Mouse (Mus musculus): Measurements from ENCODE around the gene Reep3. TPM values are rescaled to one million over a fixed set of nuclear protein-coding genes. Genes with fewer than 3 reads are reported as not detected.

Reep3 gene
- total RNA-seq, 2 experiments from 2014 or later = 9.7 to 10.8 TPM

DNA sequence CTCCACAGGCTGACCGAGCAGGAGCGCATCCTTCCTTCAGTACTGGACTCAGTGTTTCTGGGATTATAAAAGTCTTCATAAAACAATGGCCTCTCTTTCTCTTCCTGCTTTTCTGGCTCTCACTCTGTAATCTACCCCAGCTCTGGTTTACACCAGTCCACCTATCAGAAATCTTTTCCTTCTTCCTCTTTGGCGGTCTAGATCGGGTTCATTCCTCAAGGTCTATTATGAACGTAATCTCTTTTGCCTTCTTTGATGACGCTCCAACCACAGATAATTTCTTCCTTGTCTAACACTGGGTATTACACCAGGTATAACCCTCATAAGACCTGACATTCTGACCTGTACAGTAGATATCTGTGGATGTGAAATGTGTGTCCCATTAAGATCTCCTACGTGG, 1.8 kb downstream of the Reep3 start:
- Histone ChIP-seq H3K4me3 (no peak overlapping the region), H3K27ac (no peak overlapping the region)
- no peak for DNase-seq
- TF ChIP-seq CTCF (IDR thresholded peaks at IDR 0.05) = no peak
- intact Hi-C loops (cut with DNase I) = loop anchor here (5.0 kb wide), 2 partner anchors 38 to 93 kb away; no protein-coding TSS in a partner anchor

- Histone ChIP-seq H3K27ac (no peak overlapping the region), H3K4me3 (no peak overlapping the region)
- intact Hi-C loops (cut with DNase I) = no loop called here
- TF ChIP-seq CTCF (IDR thresholded peaks at IDR 0.05) = no peak
- no peak for DNase-seq
Measured at GRCm38 (mm10) chr10:67090611-67091010, 6.1 kb downstream of the Reep3 start.

DNA sequence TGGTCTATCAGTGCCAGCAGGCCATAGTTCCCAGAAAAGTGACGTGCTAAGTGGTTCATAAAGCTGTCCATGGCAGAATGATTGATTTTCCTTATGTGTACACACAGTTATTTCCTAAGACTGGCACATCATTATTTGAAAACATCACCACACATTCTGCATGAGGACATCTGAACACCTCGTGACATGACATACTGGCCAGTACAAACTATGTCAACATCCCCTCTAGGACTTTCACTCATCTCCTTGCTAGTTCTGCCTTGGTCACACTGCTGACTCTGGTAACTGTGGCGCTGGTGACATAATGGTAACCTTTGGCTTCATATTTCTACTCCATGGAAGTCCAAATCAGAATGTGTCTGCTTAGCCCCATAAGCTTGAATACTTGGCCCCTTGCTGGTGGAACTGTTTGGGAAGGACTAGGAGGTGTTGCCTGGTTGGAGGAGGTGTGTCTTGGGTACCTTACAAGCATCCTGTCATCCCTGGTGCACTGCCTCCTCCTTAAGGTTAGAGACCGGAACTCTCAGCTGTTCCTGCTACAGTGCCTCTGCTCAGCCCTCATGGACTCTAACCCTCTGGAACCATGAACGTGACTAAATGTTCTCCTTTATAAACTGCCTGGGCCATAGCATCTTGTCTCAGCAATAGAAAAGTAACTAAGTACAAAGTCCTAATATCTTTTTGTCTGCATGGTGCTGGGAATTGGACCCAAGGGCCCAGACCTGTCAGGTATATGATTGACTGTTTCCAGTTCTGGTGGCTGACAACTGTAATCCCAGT, 9.1 kb downstream of the Reep3 start:
- H3K4me3 ChIP-seq = no peak overlapping the region
- intact Hi-C loops (cut with DNase I) = no loop called here
- no peak overlapping the region for H3K27ac ChIP-seq
- TF ChIP-seq CTCF (IDR thresholded peaks at IDR 0.05) = no peak
- DNase-seq = no peak

DNA sequence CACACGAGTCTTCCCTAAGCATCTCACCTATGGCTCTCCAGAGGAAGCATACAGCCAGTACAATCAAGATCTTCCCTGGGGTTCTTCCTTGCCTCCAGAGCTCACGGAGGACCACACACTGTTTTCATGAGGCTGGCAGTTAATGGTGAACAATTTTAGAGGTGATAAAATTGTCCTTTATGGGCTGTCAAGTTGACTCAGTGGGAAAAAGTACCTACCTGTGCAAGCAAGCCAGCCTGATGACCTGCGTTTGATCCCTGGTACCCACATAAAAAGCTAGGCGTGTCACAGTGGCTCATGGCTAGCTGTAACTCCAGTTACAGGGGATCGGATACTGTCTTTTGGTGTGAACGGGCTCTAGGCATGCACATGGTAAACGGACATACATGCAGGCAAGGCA, 10.8 kb downstream of the Reep3 start:
- Histone ChIP-seq H3K27ac (no peak overlapping the region), H3K4me3 (no peak overlapping the region)
- intact Hi-C loops (cut with DNase I) = no loop called here
- no peak for TF ChIP-seq CTCF (IDR thresholded peaks at IDR 0.05)
- DNase-seq = no peak

DNA sequence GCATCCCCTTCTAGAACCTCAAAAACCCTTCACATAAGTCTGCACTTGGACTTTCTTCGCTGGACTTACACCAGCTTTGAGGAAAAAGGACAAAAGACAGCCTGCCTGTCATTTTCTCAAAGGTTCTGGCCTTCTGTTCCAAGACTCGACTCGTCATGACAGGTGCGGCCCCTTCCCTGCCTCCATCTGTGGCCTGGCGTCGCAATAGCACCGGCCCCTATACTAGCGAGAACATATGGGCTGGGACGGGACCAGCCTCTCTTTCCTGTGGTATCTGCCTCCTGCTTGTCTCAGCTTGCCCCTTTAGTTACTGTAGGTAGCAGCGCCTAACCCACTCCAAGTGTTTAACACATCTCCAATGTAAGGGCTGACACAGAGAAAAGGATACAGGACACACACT, 11.6 kb downstream of the Reep3 start:
- intact Hi-C loops (cut with DNase I) = no loop called here
- DNase-seq = no peak
- no peak overlapping the region for H3K4me3 ChIP-seq
- no peak for TF ChIP-seq CTCF (IDR thresholded peaks at IDR 0.05)
- H3K27ac ChIP-seq = no peak overlapping the region

GRCm38 (mm10) chr10:67083446-67084166, 13.1 kb downstream of the Reep3 start:
- peak; percentile 69 for DNase-seq
- Histone ChIP-seq H3K4me3 (peak overlapping the region; percentile 23), H3K27ac (peak overlapping the region; percentile 53)
- intact Hi-C loops (cut with DNase I) = no loop called here
- no peak for TF ChIP-seq CTCF (IDR thresholded peaks at IDR 0.05)

- DNase-seq = no peak
- intact Hi-C loops (cut with DNase I) = no loop called here
- H3K27ac ChIP-seq = no peak overlapping the region
Measured at GRCm38 (mm10) chr10:67082531-67082930, 14.2 kb downstream of the Reep3 start.

DNA sequence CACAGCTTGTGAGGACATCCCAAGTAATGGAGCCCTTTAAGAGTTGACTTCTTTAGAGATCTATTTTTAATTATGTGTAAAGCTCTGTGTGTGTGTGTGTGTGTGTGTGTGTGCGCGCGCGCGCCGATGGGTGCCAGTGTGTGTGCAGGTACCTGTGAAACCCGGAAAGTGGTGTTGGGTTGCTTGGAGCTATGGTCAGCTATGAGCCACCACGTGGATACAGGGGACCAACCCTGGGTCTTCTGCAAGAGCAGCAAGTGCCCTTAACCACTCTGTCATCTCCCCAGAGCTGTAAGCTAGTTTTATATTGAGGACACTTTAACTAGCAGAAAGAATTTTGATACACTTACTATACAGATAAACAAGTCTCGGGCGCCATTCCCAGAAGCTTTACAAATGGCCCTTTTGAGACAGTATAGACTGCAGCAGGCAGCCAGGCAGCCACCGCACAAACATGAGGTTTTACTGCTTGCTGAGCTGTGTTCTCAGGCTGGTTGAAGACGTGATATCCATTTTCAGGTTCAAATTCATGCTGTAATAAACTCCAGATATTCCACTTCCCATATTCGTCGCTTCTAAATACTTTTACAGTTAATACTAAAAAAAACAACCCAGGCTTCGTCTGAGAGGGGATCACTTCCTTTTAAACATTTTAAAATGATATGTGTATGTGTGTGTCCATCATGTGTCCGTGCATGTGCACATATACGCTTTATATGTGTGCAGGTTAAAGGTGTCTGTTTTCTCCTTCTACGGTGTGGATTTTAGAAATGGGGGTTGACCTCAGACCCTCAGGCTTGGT, 15.3 kb downstream of the Reep3 start:
- no peak overlapping the region for H3K27ac ChIP-seq
- no peak for DNase-seq
- intact Hi-C loops (cut with DNase I) = no loop called here
- H3K4me3 ChIP-seq = no peak overlapping the region
- TF ChIP-seq CTCF (IDR thresholded peaks at IDR 0.05) = no peak

More at GRCm38 (mm10) chr10:67082531-67082930, 14.2 kb downstream of the Reep3 start:
- H3K4me3 ChIP-seq = no peak overlapping the region
- TF ChIP-seq CTCF (IDR thresholded peaks at IDR 0.05) = no peak

GRCm38 (mm10) chr10:67079030-67079429, 17.7 kb downstream of the Reep3 start:
- Histone ChIP-seq H3K4me3 (no peak overlapping the region), H3K27ac (no peak overlapping the region)
- no peak for TF ChIP-seq CTCF (IDR thresholded peaks at IDR 0.05)
- no peak for DNase-seq
- intact Hi-C loops (cut with DNase I) = no loop called here

DNA sequence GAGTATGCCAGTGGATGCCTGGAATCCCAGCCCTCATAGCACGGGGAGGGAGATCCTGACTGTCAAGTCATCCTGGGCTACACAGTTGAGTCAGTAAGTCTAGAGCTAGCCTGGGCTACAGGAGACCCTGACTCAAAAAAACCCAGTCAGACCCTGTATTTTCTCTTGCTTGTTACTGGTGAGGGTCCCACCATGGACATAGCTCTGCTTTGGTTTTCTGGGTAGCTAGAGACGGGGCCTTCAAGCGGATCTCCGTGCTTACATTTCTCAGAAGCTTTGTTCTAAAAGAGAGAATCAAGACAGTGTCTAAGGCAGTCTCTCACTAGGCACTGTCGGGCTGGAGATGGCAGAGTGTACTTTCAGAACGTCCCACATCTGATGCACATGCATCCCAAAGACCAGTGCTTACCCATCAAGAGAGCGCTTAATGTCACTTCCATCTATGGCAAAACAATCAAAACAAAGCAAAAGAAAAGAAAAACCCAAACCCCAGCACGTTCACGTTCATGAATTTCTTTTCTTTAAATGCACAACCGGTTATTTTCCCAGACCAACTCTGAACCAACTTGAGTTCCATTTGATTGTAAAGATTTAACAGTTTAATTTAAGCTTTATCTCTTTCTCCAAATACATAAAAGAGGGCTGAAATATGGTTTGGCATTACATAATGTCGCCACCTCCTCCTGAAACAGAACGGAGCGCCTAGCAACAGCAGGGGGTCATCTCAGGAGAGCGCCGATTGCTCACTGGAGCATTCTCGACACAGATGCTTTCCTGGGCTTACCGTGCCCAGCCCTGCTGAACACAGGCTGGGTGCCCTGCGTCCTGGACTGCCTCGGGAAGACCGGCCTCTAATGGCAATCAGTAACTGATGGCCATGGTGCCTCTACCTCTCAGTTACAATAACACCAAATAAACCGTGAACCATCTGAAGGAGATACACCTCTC, 20.5 kb downstream of the Reep3 start:
- H3K4me3 ChIP-seq = 0 out of 2 replicates have a peak overlapping the region, but pooled peaks have one; percentile 9
- TF ChIP-seq CTCF (IDR thresholded peaks at IDR 0.05) = no peak
- DNase-seq = peak; percentile 38
- intact Hi-C loops (cut with DNase I) = no loop called here
- no peak overlapping the region; the same call in 1 of the 2 replicates for H3K27ac ChIP-seq

- Histone ChIP-seq H3K4me3 (no peak overlapping the region), H3K27ac (no peak overlapping the region)
- no peak for DNase-seq
- intact Hi-C loops (cut with DNase I) = no loop called here
- no peak for TF ChIP-seq CTCF (IDR thresholded peaks at IDR 0.05)
Measured at GRCm38 (mm10) chr10:67073577-67073976, 23.2 kb downstream of the Reep3 start.

GRCm38 (mm10) chr10:67072600-67072999, 24.1 kb downstream of the Reep3 start:
- Histone ChIP-seq H3K4me3 (no peak overlapping the region), H3K27ac (no peak overlapping the region)
- intact Hi-C loops (cut with DNase I) = no loop called here
- DNase-seq = no peak
- TF ChIP-seq CTCF (IDR thresholded peaks at IDR 0.05) = no peak

Data from gastrocnemius, adult 2 months (tissue).